Mouse (Mus musculus) B cell, adult 2 months (primary cell): ENCODE data around the gene Ccdc70.
A peak's percentile ranks its signal among the peaks of the same experiment; 100 is the strongest.
"Not testable (repeated sequence)": the region's sequence is repeated elsewhere in the genome, so short reads cannot be mapped to it uniquely, and the experiment has no call there.

Experiments
- DNase-seq, 2 experiments: peaks; one replicate each; pipeline ENCODE4 v3.0.0; 2022

Ccdc70 gene

DNA sequence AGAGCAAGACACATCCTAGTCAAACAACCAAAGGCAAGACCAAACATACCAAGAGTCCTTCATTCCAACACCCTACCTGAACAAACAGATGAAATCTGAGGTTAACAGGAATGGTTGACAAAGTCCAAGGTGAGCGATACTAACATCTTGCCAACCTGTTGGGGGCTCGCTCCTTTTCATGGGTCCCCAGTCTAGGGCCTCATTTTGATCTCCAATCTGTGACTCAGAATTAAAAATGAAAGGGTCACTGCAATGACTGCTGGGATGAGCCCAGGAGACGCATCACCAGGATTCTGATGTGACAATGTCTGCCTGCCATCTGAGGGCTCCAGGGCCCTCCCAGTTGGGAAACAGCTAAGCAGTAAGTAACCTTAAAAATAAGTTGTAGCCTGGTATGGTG lies at the start of gene Ccdc70:
Gene Ccdc70, plus strand, starts transcription at position 301 of the 400 bp plus-strand sequence.
- DNase-seq: no peak

DNA sequence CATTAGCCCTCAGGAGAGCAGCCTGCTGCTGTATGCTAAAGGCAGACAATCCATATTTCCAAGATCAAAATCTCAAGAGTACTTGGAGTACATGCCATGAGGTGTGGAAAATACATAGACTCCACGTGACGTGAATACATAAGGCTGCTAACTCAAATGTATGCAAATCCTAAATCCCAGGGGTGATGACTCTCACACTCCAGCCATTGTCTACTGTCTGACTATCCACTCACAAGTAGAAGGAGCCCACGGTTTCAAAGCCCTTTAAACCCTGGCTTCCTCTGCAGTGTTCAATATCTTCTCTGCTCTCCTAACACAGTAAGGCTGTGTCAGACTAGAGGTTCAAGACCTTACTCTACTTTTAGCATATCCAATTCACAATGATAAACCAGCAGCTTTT lies 38.8 kb upstream of the Ccdc70 start:
- DNase-seq: not testable (repeated sequence)

- no peak for DNase-seq
These were observed 37.0 kb upstream of the Ccdc70 start, which contains the start of gene Defb15 for GRCm38 (mm10) chr8:21932610-21933009. Gene Defb15, minus strand, starts transcription at chr8:21932710.

GRCm38 (mm10) chr8:21938052-21938451 lies 31.5 kb upstream of the Ccdc70 start, which contains the start of gene Defb35:
Gene Defb35, plus strand, starts transcription at chr8:21938352.
- DNase-seq: not testable (repeated sequence)

- DNase-seq: no peak
These were observed 23.1 kb upstream of the Ccdc70 start, which contains the start of gene Defb13 for GRCm38 (mm10) chr8:21946462-21946861. Gene Defb13, plus strand, starts transcription at chr8:21946762.

GRCm38 (mm10) chr8:21947311-21948017 lies 22.1 kb upstream of the Ccdc70 start:
- DNase-seq: no peak

GRCm38 (mm10) chr8:21955321-21955720 lies 14.3 kb upstream of the Ccdc70 start:
- DNase-seq: peak; percentile 10 to 13

- no peak for DNase-seq
These were observed 13.2 kb upstream of the Ccdc70 start for GRCm38 (mm10) chr8:21956336-21956735.

DNA sequence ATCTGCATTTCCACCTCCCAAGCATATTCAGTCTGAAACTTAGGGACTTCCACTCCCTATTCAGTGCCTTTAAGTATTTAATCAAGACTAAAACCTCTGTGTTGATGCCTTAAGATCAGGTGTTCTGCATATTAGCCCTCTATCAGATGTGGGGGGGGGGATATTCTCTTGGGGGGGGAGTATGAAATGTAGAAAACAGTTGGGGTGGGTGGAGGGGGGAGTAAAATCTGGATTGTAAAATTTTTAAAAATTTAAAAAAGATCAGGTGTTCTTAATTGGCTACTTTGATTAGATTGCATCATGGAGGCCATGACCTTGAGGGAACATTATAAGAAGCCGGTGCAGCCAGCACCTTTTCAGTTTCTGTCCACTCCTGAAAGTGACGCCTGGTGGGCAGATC lies 11.2 kb upstream of the Ccdc70 start, which contains the start of gene Fam90a1a:
Gene Fam90a1a, plus strand, starts transcription at position 301 of the 400 bp plus-strand sequence.
- DNase-seq: no peak

DNA sequence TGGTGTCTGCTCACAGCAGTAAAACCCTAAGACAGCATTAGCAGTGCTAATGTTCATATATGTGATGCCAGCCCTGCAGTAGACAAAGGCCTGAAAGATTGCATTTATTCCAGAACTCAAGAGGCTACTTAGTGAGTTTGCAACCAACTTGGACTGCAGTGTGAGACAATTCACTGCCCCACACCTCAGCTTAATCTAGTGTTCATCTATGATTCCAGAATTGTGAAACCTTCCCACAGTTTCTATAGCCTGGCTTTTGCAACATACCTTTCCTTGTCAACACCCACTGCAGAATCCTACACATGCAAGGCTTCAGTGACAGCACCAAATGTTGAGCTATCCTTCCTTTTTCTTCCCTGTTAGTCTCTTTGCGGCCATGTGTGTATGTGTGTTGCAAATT lies 2.9 kb upstream of the Ccdc70 start:
- DNase-seq: no peak

GRCm38 (mm10) chr8:21978193-21978592 lies 8.6 kb downstream of the Ccdc70 start:
- DNase-seq: no peak

GRCm38 (mm10) chr8:21981664-21982337 lies 12.2 kb downstream of the Ccdc70 start:
- no peak for DNase-seq

- DNase-seq: peak; percentile 4 to 11
These were observed 22.6 kb downstream of the Ccdc70 start for GRCm38 (mm10) chr8:21992184-21992583.

DNA sequence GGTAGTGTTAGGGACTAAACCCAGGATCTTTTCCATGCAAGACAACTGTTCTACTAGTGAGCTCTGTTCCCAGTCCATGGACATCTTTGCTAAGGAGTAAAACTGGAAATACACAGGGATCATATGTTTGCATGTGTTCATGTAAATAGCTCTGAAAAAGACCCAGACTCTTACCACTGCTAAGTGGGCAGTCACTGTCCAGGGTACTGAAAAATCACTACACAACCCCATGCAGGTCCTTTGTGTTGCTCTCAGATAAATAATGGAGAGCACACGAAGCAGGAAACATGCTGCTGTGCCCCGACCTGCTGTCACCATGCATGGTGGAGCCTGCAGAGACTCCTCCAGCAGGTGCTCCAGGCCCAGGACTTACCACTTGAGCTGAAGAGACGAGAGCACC lies 25.6 kb downstream of the Ccdc70 start:
- DNase-seq: no peak

- DNase-seq: no peak
These were observed 35.4 kb downstream of the Ccdc70 start for GRCm38 (mm10) chr8:22004750-22005522.

- no peak for DNase-seq
These were observed 36.8 kb downstream of the Ccdc70 start for GRCm38 (mm10) chr8:22006423-22006822.

DNA sequence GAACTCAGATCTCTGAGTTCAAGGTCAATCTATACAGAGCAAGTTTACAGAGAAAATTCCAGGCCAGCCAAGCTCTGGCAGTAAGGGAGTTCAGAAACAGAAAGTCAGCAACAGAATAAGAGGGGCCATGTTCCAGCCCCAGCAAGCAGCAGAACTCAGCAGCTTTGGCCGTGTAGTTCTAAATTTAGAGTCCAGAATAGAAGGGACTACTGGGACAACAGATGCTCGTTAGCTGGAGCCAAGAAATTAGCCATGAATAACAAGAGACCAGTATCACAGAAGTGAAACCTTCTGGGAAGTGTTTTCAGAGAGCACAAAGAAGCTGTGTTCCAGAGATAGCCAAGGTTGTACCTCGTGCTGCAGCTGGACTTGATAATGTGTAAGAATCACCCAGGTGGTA lies 39.8 kb downstream of the Ccdc70 start:
- DNase-seq: no peak

- peak; percentile 3 to 26 for DNase-seq
These were observed 43.6 kb downstream of the Ccdc70 start for GRCm38 (mm10) chr8:22013034-22013707.

- no peak for DNase-seq
These were observed 48.2 kb downstream of the Ccdc70 start for GRCm38 (mm10) chr8:22017731-22018130.

- DNase-seq: no peak
These were observed 49.9 kb downstream of the Ccdc70 start for GRCm38 (mm10) chr8:22019498-22019897.

DNA sequence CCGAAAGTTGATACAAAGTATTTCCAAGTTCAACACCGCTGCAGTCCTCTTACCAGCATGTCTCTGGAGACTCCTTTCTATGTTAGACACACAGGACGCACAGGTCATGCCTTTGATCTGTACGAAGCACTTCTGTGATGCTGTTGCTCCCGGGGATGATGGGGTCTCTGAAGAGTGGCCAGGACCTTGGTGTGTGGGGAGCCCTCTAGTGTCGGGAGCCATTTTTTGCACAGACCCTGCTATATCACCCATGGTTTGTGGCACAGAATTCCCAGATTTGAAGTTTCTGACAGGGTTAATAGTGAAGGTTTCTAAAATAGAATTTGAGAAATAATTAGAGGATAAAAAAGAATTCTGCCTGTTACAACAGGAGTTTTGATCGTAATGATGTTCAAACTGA lies 52.7 kb downstream of the Ccdc70 start:
- DNase-seq: no peak
